Mouse (Mus musculus): ENCODE data around the gene Dbh. TPM values are rescaled to one million over a fixed set of nuclear protein-coding genes. Genes with fewer than 3 reads are reported as not detected.

Dbh gene
- total RNA-seq, 2 experiments from 2014 or later: 311 to 388 TPM

DNA sequence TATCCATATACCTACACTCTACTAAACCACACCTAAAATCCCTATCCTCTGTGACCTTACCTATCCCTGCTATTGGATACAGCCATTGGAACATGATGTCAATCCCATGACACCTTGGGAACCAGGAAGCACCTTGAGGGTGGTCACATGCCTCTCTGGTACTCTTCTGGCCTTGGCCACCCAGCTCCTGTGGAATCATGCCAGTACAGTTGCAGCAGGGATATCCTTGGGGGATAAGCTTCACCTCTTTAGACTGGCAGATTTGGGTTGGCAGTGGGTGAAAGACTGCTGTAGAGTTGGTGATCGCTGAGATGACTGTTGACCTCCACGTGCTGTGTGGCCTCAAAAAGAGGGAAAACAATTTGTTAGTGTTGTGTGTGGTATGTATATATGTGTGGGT is 3.5 kb upstream of the Dbh start:
- DNase-seq (ENCODE audit: low spot score in 2 of 2): no peak

DNA sequence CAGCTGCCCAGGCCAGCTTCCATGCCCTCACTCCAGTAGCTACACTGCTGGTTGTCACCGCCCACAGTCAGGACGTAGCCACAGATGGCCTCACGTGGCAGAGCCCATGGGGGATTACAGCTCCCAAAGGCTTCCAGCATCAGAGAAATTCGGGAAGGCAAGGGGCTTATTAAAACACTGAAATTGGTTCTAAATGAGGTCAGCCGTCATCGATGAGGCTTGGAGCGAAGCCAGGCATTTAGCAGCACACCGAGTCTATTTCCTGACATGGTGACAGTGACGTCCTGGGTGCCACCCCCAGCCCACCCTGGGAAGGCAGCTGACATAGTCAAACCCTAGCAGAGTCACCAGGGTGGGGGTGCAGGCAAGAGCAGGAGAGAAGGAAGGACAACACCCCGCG is 2.4 kb upstream of the Dbh start:
- DNase-seq (ENCODE audit: low spot score in 2 of 2): no peak

DNA sequence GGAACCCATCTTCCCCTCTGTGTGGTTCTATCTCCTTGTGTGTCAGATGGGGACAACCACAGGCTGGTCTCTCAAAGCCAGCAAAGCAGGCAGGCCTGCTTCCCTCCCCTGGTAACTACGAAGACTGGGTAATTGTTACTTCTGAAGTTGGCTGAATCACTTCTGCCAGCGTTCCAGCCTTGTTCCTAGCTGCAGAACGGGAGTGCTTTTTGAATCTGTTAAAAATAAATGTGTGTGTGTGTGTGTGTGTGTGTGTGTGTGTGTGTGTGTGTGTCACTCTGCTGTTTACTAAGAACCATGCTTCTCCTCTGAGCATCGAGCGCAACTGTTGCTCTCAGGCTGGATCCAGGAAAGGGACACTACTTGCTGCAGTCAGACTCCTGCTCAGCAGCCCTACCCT is 1.2 kb upstream of the Dbh start:
- DNase-seq (ENCODE audit: low spot score in 2 of 2): no peak

DNA sequence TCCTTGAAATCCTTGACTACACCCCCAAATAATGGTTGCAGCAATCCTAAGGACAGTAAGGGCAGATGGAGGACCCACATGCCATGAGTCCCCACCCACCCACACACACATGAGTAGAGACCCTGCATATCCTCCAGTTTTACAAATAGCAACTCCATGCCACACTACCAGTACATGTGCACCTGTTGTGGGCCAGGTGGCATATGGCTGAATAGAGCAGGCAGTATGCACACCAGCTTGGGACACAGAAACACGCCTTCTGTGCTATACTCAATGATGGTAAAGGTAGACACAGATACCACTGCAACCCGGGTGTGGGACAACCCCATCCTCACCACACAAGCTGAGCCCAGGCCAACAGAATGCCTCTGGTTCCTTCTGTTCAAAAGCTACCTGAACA is 1.0 kb downstream of the Dbh start:
- DNase-seq (ENCODE audit: low spot score in 2 of 2): no peak

DNA sequence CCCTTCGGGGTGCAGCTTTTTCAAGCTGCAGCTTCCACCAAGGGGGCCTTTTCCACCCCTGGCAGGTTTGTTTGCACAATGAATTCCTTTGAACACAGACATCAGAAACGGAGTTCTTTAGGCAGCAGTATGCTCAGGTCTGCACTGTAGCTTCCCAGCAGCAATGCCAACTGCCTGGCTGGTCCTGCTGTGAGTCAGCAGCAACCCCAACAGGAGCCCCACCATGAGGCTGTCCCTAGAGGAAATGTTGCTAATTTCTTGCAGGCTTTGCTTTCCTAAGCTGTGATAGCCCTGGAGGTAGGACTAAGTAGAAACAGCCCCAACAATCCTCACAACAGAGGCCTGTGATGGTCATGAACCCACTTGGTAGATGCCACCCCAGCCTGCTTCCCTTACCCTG is 2.0 kb downstream of the Dbh start:
- DNase-seq (ENCODE audit: low spot score in 2 of 2): no peak

DNA sequence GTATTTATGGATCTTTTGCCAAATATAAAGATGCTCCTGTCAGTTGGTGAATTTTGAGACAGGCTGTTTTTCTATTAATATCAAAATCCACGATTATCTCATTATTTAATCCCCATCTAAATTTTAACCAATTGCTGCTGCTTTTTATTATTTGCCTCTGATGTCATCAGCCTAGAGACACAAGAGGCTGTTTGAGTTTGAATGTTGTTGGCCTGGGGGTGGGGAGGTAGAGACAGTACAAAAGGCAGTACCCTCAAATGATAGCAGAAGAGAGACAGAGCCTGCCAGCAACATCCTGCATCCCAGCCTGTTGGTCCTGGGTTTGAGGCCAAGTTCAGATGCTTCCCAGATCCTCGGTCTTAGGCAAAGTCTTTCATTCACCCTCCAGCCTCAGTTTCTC is 9.2 kb downstream of the Dbh start:
- no peak for DNase-seq (ENCODE audit: low spot score in 2 of 2)

DNA sequence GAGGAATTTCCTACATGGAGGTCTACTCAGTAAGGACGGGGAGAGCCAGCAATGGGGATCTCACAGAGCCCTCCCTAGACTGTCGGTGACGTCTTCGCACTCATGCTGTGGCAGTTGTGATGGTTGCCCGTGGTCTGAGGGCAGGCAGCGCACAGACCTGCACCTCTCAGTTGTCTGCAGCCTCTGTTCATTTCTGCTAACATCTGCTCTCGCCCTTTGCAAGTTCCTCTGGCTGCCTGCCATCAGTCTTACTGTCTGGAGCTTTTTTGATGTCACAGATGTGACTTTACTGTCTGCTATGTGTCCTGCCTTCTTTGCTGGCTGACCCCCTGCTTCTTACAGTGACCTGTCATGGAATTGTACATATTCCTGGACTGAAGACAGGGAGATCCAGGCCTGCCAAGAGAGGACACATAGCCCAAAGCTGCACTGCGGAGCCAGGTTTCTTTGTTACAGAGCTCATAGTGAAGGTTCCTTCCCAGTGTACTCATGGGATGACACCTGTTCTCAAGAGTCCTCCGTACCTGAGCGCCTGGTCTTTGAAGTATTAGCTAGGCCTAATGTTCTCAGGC is 10.7 kb downstream of the Dbh start:
- no peak for DNase-seq (ENCODE audit: low spot score in 2 of 2)

DNA sequence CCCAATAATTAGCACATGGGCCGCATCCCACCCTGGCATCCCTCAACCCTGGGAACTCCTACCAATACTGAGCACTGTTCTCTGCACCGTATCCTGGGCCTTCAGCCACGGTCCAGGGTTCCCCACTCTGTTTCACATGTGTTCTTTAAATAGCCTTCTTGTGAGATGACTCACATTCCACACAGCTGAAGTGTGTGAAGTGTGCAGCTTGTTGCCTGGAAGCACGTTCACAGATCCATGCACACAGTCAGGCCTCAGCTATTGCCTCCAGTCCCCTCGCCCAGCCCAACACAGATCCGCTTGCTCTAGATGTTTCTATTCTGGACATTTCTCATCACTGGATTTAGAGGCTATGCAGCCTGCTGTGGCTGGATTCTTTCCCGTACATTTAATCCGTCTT is 14.1 kb downstream of the Dbh start:
- no peak for DNase-seq (ENCODE audit: low spot score in 2 of 2)

DNA sequence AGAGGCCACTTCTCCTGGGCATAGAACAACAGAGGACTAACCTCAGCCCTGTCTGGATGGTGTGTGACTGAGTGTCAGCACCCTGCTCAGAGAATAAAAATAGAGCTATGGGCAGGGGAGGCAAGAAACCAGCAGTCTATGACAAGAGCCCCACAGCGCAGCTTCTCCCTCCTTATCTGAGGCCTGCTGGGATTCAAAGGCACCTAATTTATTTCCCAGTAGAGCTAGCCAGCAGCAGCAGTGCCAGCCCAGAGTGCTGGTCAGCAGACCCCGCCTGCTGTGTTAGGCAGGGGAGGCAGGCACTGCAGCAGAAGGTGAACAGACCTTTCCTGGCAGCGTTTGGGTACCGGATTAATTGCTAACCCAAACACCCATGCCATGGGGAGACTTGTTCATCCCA is 16.9 kb downstream of the Dbh start:
- DNase-seq (ENCODE audit: low spot score in 2 of 2): no peak

DNA sequence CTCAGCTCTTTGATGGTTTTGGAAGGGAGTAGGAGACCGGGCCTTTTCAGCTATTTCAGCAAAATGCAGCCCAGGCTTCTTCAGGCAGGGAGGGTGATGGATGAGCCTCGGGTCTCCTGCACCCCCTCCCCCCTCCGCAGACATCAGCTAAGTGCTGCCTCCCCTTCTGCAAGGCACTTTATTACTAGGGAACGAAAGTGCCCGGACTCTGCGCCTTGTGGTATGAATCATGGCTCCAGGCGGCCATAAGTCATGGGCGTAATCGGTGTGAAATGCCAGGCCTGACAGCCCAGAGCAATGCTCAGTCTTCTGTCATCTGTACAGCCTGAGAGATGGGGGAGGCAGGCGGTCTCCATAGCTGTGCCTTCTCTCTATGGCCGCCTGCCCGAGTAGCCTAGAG is 18.7 kb downstream of the Dbh start:
- DNase-seq (ENCODE audit: low spot score in 2 of 2): peak in 1 of 2 experiments; percentile 38

DNA sequence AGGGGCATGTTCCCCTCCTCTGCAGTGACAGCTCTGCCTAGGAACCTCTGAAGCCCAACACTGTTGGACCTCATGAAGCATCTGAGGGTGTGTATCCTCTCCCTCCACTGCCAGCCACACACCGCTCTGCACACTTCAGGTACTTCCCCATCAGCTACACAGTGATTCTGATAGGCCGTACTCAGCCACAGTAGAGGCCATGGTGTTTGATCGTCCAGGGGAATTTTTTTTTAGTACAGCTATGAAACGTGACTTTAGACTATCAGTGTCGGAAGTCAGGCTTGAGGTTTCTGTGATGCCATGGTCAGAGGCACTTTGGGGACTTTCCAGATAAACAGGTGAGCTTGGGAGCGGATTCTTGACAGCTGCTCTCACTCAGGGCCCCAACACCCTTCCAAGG is 22.5 kb downstream of the Dbh start:
- DNase-seq (ENCODE audit: low spot score in 2 of 2): no peak

DNA sequence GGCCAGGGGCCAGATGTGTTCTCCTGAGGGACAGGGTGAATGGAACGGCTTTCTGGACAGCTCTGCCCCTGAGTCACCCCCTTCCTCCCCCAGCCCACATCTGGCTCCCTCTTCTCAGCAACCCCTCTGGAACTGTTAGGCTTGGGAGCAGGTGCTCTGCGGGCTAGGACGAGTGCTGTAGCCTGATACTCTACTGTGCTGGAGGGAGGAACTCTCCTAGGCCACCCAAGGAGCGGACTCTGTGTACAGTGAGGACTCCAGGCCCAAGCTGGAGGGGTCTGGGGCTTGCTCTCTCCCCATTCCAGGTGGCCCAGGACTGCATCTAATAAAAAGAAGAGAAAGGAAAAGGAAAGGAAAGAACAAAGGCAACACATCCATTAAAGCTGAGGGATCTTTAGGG is 25.0 kb downstream of the Dbh start:
- DNase-seq (ENCODE audit: low spot score in 2 of 2): no peak

DNA sequence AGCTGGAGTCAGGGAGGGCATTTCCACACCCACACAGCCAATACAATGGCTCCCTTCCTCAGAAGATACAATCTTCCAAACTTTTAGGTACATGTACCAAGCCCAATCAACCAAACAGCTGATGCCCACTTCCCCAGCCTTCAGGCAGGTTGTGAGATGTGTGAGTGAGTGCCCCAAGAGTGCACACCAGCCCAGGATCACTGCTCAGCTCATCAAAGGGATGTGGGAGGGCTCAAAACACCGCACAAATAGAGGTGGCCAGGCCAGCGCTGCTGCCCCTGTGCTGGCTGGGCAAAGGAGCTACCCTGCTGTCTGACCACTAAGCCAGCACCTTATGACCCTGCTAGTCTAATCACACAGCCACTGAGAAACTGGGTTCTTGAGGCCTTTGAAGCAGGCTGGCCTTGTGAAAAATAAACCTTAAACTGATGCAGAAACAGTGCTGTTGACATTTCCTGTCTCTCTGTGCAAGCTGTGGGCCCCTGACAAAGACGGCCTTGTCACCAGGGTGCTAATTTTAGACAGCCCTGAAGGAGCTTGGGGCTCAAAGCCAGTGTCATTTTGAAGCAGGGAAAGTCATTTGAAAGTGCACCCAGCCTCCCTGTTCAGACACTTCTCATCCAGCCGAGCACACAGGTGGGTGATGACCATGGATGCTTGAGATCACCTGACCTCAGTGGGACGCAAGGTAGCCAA is 33.7 kb downstream of the Dbh start:
- no peak for DNase-seq (ENCODE audit: low spot score in 2 of 2)

DNA sequence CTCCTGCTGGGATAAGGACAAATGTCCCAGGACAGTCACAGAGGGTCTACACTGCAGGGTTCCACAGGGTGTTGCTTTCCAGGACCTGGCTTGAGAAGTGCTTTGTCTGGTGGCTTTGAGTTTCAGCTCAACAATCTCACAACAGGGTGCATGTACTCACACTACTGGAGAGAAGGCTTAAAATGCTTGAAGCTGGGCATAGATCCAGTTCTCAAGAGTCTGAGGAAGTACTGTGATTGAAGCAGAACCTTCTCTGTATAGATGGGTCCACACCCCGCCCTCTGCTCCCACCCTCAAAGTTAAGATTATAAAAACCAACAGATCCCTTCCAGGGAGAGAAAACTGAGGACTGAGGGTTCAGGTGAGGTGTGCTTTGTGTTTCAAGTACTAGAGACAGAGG is 35.6 kb downstream of the Dbh start:
- DNase-seq (ENCODE audit: low spot score in 2 of 2): no peak

DNA sequence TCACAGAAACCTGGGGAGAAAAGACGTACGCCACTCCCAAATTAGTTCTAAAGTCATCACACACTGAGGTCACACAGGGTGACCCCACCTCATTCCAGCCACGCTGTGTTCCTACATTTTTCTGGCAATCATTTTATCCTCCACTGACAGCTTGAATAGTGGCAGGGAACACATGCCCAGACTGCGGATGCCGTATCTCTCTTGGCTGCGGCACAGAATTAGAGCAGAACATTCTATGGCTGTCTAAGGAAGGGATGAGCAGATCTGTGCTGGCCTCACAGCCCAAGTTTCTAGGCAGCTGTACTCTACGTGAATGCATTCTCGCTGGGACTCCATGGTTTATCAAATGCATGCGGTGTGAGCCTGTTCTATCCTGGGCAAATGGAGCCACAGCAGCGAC is 40.6 kb downstream of the Dbh start:
- no peak for DNase-seq (ENCODE audit: low spot score in 2 of 2)

DNA sequence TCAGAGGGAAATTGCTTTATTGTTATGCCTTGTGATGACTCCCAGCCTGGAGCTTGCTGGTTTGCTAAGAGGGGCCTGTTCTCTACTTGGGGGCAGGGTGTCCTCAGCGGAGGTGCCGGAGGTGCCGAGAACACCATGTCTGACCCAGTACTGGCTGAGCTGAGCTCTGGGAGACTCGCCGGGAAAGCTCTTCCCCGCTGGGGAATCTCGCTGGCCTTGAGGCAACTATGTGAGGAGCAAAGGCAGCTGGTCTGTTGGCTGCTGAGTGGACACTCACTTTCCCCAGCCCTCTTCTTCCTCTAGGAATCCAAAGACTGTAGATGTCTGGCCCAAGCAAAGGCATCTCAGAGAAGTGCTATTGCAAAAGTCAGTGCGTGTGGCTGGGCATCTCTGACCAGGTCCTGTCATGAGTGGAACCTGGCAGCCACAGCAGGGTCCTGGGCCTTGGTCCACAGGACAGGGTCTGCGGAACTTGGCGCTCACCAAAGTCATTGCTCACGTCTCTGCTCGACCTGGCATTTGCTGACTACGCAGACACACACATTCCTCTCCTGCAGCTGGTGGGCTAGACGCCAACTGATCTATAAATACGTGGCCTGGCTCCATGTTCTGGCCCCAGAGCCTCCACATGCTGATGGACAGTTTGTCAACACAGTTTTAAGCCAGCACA is 41.2 kb downstream of the Dbh start:
- DNase-seq (ENCODE audit: low spot score in 2 of 2): no peak

DNA sequence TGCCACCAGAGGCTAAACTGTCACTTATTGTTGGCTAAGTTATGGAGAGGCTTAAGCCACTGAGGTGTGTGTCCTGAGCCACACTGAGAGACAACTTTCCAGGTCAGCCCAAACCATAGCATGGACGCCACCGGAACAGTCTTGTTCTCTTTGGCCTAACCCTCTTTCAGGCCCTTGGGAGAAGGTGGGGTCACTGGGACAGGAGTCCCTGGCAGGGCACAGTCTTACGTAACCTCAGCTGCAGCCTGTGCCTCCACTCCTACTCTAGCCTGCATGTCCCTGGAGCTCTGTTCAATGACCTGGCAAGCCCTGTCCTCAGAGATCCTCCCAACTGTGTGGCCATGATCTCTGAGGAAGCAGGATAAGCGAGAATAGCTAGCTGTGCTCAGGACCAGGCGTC is 42.1 kb downstream of the Dbh start:
- no peak for DNase-seq (ENCODE audit: low spot score in 2 of 2)

DNA sequence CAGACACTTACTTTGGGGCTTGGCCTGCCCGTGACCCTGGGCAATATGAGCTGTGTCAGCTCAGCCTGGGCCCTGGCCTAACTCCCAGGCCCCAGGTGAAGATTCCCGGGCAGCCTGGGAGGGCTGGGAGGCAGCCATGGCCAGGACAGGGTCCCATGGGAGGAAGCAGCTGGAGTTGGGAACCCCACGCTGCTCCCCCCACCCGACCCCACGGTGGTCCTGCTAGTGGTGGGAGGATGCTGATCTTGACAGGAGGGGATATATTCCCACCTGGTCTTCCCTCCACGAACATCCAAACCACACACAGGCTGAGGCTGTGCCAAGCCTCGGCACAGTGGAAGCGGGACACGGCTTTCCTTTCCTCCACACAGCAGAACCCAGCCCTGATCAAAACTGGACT is 44.3 kb downstream of the Dbh start:
- no peak for DNase-seq (ENCODE audit: low spot score in 2 of 2)

DNA sequence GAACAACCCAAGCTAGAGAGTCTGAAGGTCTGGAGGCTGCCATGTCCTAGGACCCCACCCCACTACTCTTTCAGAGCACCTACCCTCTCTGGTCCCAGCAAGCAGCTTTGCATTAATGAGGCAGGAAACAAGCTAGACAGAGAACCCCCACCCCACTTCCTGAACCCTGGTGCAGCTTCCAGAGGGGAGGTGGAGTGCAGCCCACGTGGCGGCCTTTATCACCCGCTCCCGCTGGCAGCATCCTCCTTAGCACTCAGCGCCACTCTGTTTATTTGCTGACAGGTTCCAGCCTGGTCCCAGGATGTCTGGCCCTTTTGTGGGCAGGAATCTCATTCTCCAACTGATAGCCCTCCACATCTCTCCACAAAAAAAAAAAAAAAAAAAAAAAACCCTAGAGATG is 44.8 kb downstream of the Dbh start:
- DNase-seq (ENCODE audit: low spot score in 2 of 2): no peak

DNA sequence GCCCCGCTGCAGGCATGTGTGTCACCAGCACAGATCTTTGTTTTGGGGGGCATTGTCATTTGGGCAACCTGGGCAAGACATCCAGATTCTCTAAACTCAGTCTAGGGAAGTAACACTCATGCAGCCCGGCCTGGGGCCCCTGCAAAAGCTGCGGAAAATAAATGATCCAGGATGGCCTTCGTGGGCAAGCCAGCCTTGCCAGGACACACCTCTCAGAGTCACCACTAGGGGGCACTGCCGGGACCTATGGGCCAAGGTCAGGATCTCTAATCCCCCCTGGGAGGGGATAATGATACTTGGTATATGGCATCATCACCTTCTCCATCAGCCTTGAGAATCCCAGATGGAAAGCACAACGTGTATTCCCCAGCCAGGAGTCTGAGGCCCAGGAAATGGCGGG is 45.2 kb downstream of the Dbh start:
- peak; percentile 37 to 56 for DNase-seq (ENCODE audit: low spot score in 2 of 2)

DNA sequence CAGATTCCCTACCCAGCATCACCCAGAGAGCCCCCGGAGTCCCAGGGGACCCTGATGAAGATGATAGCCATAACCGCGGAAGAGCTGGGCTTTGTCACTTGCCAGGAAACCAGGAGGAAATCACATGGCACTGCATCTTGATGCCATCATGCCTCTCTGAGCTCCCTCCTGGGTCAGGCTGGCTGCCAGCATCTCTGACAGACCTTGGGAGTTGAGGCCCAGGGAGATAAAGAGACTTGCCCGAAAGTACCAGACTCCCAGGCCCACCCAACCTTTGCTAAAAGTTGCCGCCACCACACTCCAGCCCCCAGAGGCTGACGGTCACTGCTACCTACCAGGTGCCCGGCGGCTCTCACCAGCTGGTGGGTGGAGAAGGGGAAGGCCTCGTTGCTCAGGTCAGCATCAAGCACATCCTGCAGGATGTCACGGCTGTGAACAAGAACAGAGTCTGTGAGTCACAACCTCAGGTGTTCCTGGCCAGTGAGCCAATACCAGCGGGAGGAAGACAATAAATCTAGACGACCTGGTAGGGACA is 45.7 kb downstream of the Dbh start:
- no peak for DNase-seq (ENCODE audit: low spot score in 2 of 2)
